Mouse (Mus musculus) ES-E14 (cell line): ENCODE measurements at regions not wholly inside any gene's neighbourhood (a gene's known extent, or its start where the extent isn't known, plus 50 kb on each side); places are given as distances from the start of the nearest gene placed in this dataset.

Source experiments
- CHD2 ChIP-seq: IDR thresholded peaks from 2 replicates; pipeline ENCODE4 v1.6.1; 2014; ENCODE audit warnings: mild to moderate bottlenecking, low read depth, low read length, inconsistent platforms
- HCFC1 ChIP-seq: IDR thresholded peaks from 2 replicates; pipeline ENCODE4 v1.6.1; 2012; ENCODE audit warnings: low read length, inconsistent platforms, borderline replicate concordance; ENCODE audit not compliant: insufficient read depth
- MAFK ChIP-seq: IDR thresholded peaks from 2 replicates; pipeline ENCODE4 v1.6.1; 2014; ENCODE audit warnings: mild to moderate bottlenecking, low read depth, low read length, inconsistent platforms; ENCODE audit not compliant: insufficient read depth
- ZC3H11A ChIP-seq: IDR thresholded peaks from 2 replicates; pipeline ENCODE4 v1.6.1; 2012; ENCODE audit warnings: low read depth, mild to moderate bottlenecking, inconsistent platforms, low read length, borderline replicate concordance
- ZNF384 ChIP-seq: IDR thresholded peaks from 2 replicates; pipeline ENCODE4 v1.6.1; 2012; ENCODE audit warnings: low read depth, low read length, inconsistent platforms

GRCm38 (mm10) chr1:102353136-102353535, 2415.2 kb upstream of the Cdh20 start:
- TF ChIP-seq ZNF384, result no peak
- TF ChIP-seq MAFK, result no peak
- no peak for TF ChIP-seq ZC3H11A
- TF ChIP-seq CHD2, result no peak
- no peak for TF ChIP-seq HCFC1
